Mouse (Mus musculus) heart, adult 2 months (tissue): ENCODE results near the gene Usp21. TPM values are rescaled to one million over a fixed set of nuclear protein-coding genes. Genes with fewer than 3 reads are reported as not detected.

ENCODE experiments used
- DNase-seq, 2 experiments: peaks; one replicate each; pipeline ENCODE4 v3.0.0; 2021
- H3K27ac ChIP-seq: fragments of 200-600 bp; 2 replicates; pipeline ENCODE4 v1.8.1; 2022
- H3K27me3 ChIP-seq: fragments of 200-500 bp; 2 replicates; pipeline ENCODE4 v1.6.1; 2012; ENCODE audit warnings: mild to moderate bottlenecking, low read length, inconsistent platforms, mixed read lengths; ENCODE audit not compliant: control insufficient read depth, insufficient read depth
- H3K36me3 ChIP-seq: fragments of 200-500 bp; 2 replicates; pipeline ENCODE4 v1.6.1; 2012; ENCODE audit warnings: low read length, inconsistent platforms; ENCODE audit not compliant: control insufficient read depth, insufficient read depth
- H3K4me1 ChIP-seq: fragments of 200-500 bp; 2 replicates; pipeline ENCODE4 v1.6.1; 2011; ENCODE audit warnings: low read length; ENCODE audit not compliant: control insufficient read depth, insufficient read depth
- H3K4me3 ChIP-seq: fragments of 200-600 bp; 2 replicates; pipeline ENCODE4 v1.8.1; 2022
- H3K79me2 ChIP-seq: fragments of 200-500 bp; replicated peaks from 2 replicates; pipeline ENCODE4 v1.6.1; 2012; ENCODE audit warnings: mild to moderate bottlenecking, inconsistent platforms, low read length, moderate library complexity, mixed read lengths; ENCODE audit not compliant: control insufficient read depth, insufficient read depth
- H3K9ac ChIP-seq: fragments of 200-500 bp; 2 replicates; pipeline ENCODE4 v1.6.1; 2012; ENCODE audit warnings: low read depth, mild to moderate bottlenecking, control low read depth, inconsistent platforms, low read length, mixed read lengths
- CTCF ChIP-seq: fragments of 200-600 bp; IDR thresholded peaks from 2 replicates; pipeline ENCODE4 v1.8.1; 2022; ENCODE audit warnings: antibody characterized with exemption, mild to moderate bottlenecking, moderate library complexity
- EP300 ChIP-seq: fragments of 200-500 bp; IDR thresholded peaks from 2 replicates; pipeline ENCODE4 v1.6.1; 2011; ENCODE audit warnings: low read depth, low read length, control low read depth; ENCODE audit not compliant: insufficient read depth
- POLR2A ChIP-seq: fragments of 200-500 bp; IDR thresholded peaks from 2 replicates; pipeline ENCODE4 v1.6.1; 2011; ENCODE audit warnings: mild to moderate bottlenecking, low read depth, low read length, control low read depth; ENCODE audit not compliant: insufficient read depth
- WGBS: fragments of 180-500 bp; shearing (Covaris S2); methylation state at CpG from one replicate; pipeline ENCODE4 v1.1.7; 2018; 5-methylcytosine and 5-hydroxymethylcytosine counted together
- intact Hi-C: fragments of 180-260 bp; cut with DNase I; formaldehyde crosslinking; loops from one replicate; pipeline ENCODE4 v1.15.1; 2025
- polyA plus RNA-seq: library from polyadenylated mRNA; depleted of rRNA; stranded (reverse); fragments of >200 nt; gene quantifications from 2 replicates; pipeline ENCODE4 v1.2.3, GENCODE M21; 2012
- total RNA-seq, 2 experiments: library from RNA; stranded (reverse); gene quantifications; 2 replicates each; pipeline ENCODE4 v1.2.3; 2021

Gene Usp21
- total and polyA plus RNA-seq, 3 experiments = 19.9 to 31.7 (median 20.1) TPM

DNA sequence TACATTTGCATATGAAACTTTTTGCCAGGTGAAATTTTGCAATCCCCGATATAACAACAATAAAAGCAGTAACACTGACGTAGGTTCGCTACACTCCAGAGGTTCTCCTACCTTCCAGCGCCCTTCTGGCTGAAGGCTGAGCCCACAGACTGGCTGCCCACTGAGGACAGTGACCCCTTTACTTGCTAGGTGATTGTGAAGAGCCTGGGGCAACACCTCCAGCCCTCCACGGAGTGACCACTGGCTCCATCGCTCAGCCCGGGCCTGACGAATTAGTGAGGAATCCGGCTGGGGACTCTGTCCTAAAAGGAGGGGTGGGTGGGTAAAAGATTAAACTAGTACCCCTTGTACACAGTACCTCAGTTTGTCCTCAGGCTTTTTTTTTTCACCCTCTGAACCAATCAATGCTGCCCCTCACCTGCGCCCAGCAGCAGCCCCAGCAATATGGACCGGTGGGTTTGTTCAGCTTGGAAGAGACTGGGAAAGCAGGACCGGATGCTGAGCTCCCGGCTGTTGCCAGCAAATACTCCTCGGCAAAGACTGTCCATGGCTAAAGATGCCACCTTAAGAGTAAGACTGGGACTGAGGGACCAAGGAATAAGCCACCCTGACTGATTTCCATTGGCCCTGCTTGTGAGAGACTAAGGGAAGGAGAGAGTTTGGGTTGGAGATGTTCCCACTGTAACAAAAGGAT is 8.6 kb downstream of the Usp21 start:
- Histone ChIP-seq H3K27ac (no peak overlapping the region), H3K4me3 (no peak overlapping the region), H3K36me3 (no peaks in the 10 kb centered on the region), H3K4me1 (peaks cover 3% of the 10 kb centered on the region; the same call in 1 of the 2 replicates), H3K27me3 (no peaks in the 10 kb centered on the region), H3K79me2 (no peaks in the 10 kb centered on the region), H3K9ac (no peak overlapping the region)
- DNase-seq = no peak
- TF ChIP-seq CTCF (no peak), POLR2A (no peak), EP300 (no peak)
- WGBS = 85% methylated on average over 14 of the region's 14 CpGs
- intact Hi-C loops = no loop called here

DNA sequence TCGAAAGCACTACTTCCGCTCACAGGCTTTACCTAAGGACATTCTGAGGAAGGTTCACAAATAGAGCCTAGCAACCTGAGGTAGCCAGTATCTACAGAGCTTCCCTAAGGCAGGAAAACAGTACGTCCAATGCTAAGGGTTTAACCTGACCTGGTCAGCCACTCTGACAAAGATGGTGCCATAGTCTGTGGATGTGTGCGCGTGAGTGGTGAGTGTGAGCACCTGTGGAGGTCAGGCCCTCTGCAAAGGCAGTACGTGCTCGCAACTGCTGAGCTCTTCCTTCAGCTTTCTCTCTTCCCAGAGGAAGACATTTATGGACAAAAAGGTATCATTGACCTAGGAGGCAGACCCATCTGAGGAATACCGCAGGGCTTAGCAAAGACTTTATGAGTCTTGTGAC is 9.4 kb downstream of the Usp21 start:
- WGBS = 96% methylated on average over 8 of the region's 8 CpGs

DNA sequence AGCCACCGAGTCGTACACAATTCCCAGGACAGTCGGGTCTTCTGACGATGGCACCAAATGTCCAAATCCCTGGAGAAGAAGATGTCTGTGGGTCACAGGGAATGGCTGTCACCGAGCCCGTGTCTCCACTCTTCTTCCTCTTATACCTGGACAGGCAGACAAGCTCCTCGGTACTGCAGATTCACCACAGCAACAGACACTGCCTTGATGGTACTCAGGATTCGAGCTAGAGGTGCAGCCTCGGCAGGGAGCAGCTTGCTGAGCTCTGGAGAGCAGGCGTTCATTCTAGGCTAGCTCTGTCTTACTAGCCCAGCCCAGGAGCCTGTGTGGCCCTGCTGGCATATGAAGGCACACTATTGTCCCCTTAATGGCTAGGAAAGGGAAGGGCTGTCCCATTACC is 10.1 kb downstream of the Usp21 start:
- TF ChIP-seq CTCF (no peak), POLR2A (no peak), EP300 (no peak)
- Histone ChIP-seq H3K79me2 (no peaks in the 10 kb centered on the region), H3K9ac (no peak overlapping the region), H3K36me3 (no peaks in the 10 kb centered on the region), H3K27me3 (no peaks in the 10 kb centered on the region), H3K4me3 (no peak overlapping the region), H3K27ac (no peak overlapping the region), H3K4me1 (peaks cover 3% of the 10 kb centered on the region; the same call in 1 of the 2 replicates)
- intact Hi-C loops = no loop called here
- whole genome bisulfite sequencing = 75% methylated on average over 10 of the region's 10 CpGs
- DNase-seq = peak in 1 of 2 experiments; percentile 10

More for the DNA sequence above, 9.4 kb downstream of the Usp21 start:
- peak in 1 of 2 experiments; percentile 10 for DNase-seq
- H3K27ac ChIP-seq = no peak overlapping the region
- peaks cover 3% of the 10 kb centered on the region; the same call in 1 of the 2 replicates for H3K4me1 ChIP-seq
- H3K36me3 ChIP-seq = no peaks in the 10 kb centered on the region
- no peak overlapping the region for H3K9ac ChIP-seq
- H3K27me3 ChIP-seq = no peaks in the 10 kb centered on the region
- no peaks in the 10 kb centered on the region for H3K79me2 ChIP-seq
- intact Hi-C loops = no loop called here
- no peak for TF ChIP-seq CTCF
- no peak for TF ChIP-seq EP300
- no peak for TF ChIP-seq POLR2A
- H3K4me3 ChIP-seq = no peak overlapping the region

DNA sequence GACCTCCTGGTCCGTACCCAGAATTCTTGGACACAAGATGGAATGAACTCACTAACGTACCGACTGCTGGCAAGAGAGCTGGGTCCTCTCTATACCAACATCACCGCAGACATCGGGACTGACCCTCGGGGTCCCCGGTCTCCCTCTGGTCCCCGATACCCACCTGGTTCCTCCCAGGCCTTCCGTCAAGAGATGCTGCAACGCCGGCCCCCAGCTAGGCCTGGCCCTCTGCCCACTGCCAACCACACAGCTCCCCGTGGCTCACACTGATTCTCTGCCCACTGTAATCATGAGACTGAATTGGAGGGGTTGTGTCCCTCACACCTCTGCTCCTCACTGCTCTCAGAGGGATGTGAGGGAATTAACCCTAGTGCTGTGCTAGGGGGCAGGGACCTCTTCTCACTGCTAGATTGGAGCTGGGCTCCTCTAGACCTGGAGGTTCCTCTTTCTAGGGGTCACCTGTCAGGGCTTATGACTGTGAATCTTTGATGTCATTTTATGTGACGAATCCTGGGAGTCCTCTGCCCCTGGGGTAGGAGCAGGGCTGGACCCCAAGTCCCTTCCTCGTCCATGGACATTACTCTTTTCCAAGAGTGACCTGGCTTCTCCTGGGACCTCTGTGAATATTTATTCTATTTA is 11.6 kb downstream of the Usp21 start:
- peak in 1 of 2 experiments; percentile 11 for DNase-seq
- intact Hi-C loops = no loop called here
- no peaks in the 10 kb centered on the region for H3K27me3 ChIP-seq
- H3K27ac ChIP-seq = no peak overlapping the region
- no peak overlapping the region for H3K9ac ChIP-seq
- WGBS = 79% methylated on average over 14 of the region's 14 CpGs
- TF ChIP-seq POLR2A = no peak
- no peak for TF ChIP-seq CTCF
- TF ChIP-seq EP300 = no peak
- no peaks in the 10 kb centered on the region for H3K79me2 ChIP-seq
- H3K4me3 ChIP-seq = no peak overlapping the region
- peaks cover 3% of the 10 kb centered on the region; the same call in 1 of the 2 replicates for H3K4me1 ChIP-seq
- no peaks in the 10 kb centered on the region for H3K36me3 ChIP-seq

DNA sequence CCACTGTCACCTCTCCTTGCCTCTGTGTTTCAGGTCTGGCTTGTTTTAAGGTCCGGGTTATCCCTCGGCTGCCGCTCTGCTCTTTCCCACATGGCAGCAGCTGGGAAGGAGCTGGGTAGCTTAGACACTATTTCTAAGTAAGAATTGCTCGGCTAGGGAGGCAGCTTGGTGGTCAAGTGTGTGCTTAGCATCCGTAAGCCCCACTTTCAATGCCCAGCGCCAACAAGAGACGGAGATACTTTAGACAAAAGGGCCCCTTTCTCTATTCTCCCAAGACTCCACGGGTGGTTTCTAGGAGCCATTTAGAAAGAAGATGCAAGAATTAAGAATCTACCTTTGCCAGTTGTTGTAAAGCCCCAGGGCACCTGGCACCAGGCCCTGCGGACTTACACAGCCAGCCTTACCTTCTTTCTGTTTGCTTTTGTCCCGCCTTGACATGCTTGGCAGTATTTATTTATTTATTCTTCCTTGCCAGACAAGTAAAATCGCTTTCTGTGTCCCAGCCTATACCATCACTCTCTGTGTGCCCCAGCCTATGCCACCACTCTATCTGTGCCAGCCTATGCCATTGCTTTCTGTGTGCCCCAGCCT is 12.6 kb downstream of the Usp21 start:
- Histone ChIP-seq H3K4me1 (peaks cover 4% of the 10 kb centered on the region; the same call in 1 of the 2 replicates), H3K4me3 (no peak overlapping the region), H3K79me2 (peaks cover 3% of the 10 kb centered on the region), H3K27ac (no peak overlapping the region), H3K9ac (no peak overlapping the region), H3K27me3 (no peaks in the 10 kb centered on the region), H3K36me3 (no peaks in the 10 kb centered on the region)
- TF ChIP-seq POLR2A (no peak), CTCF (no peak), EP300 (no peak)
- WGBS = 90% methylated on average over 11 of the region's 11 CpGs
- intact Hi-C loops = no loop called here
- DNase-seq = no peak

DNA sequence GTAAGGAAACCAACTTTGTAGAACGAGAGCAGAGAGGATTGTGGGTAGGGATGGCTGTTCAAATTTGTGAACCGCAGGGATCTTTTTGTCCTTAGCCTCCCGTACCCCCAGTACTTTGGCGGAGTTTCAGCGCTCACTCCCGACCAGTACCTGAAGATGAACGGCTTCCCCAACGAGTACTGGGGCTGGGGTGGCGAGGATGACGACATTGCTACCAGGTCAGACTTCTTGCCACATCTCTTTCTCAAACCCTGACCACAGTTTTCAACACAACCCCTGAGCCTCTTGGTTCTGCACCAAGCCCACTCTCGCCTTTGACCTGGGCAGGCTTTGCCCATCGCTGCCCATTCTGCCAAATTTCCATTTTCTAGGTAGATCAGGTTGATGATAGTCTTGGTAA is 13.6 kb downstream of the Usp21 start:
- TF ChIP-seq POLR2A (0 out of 2 replicates have a peak, but pooled peaks have one; percentile 7), CTCF (no peak)
- no peaks in the 10 kb centered on the region for H3K36me3 ChIP-seq
- intact Hi-C loops = no loop called here
- no peak overlapping the region for H3K4me3 ChIP-seq
- H3K27me3 ChIP-seq = no peaks in the 10 kb centered on the region
- WGBS = 90% methylated on average over 12 of the region's 12 CpGs
- peaks cover 3% of the 10 kb centered on the region for H3K79me2 ChIP-seq
- H3K27ac ChIP-seq = no peak overlapping the region
- no peak overlapping the region for H3K9ac ChIP-seq
- DNase-seq = no peak
- H3K4me1 ChIP-seq = peaks cover 4% of the 10 kb centered on the region; the same call in 1 of the 2 replicates
